Mouse (Mus musculus) testis, adult 2 months (tissue): ENCODE results near the gene Ncbp1. TPM values are rescaled to one million over a fixed set of nuclear protein-coding genes. Genes with fewer than 3 reads are reported as not detected.

Experiments used
- H3K27ac ChIP-seq: fragments of 200-500 bp; 2 replicates; pipeline ENCODE4 v1.5.1; 2012; ENCODE audit warnings: low read depth, low read length; ENCODE audit not compliant: control insufficient read depth, insufficient read depth
- H3K27me3 ChIP-seq: fragments of 200-500 bp; 2 replicates; pipeline ENCODE4 v1.6.1; 2012; ENCODE audit warnings: mild to moderate bottlenecking, low read length, moderate library complexity; ENCODE audit not compliant: control insufficient read depth, insufficient read depth
- H3K36me3 ChIP-seq: fragments of 200-500 bp; 2 replicates; pipeline ENCODE4 v1.6.1; 2012; ENCODE audit warnings: mild to moderate bottlenecking, low read length; ENCODE audit not compliant: control insufficient read depth, insufficient read depth
- H3K4me1 ChIP-seq: fragments of 200-500 bp; 2 replicates; pipeline ENCODE4 v1.6.1; 2012; ENCODE audit warnings: low read length; ENCODE audit not compliant: control insufficient read depth, insufficient read depth
- H3K4me3 ChIP-seq: fragments of 200-500 bp; 2 replicates; pipeline ENCODE4 v1.5.1; 2012; ENCODE audit warnings: low read depth, mild to moderate bottlenecking, low read length, moderate library complexity, mixed read lengths; ENCODE audit not compliant: control insufficient read depth
- CTCF ChIP-seq: fragments of 200-500 bp; IDR thresholded peaks from 2 replicates; pipeline ENCODE4 v1.5.1; 2012; ENCODE audit warnings: low read depth, mild to moderate bottlenecking, inconsistent platforms, low read length, moderate library complexity; ENCODE audit not compliant: control insufficient read depth, insufficient read depth, insufficient replicate concordance
- POLR2A ChIP-seq: fragments of 200-500 bp; IDR thresholded peaks from 2 replicates; pipeline ENCODE4 v1.6.1; 2012; ENCODE audit warnings: low read depth, mild to moderate bottlenecking, inconsistent platforms, low read length, moderate library complexity; ENCODE audit not compliant: control insufficient read depth
- polyA plus RNA-seq: library from polyadenylated mRNA; depleted of rRNA; stranded (reverse); fragments of >200 nt; gene quantifications from 2 replicates; pipeline ENCODE4 v1.2.3, GENCODE M21; 2012; rRNA removed

Ncbp1 gene
- polyA plus RNA-seq = 121 and 124 TPM in 2 replicates

DNA sequence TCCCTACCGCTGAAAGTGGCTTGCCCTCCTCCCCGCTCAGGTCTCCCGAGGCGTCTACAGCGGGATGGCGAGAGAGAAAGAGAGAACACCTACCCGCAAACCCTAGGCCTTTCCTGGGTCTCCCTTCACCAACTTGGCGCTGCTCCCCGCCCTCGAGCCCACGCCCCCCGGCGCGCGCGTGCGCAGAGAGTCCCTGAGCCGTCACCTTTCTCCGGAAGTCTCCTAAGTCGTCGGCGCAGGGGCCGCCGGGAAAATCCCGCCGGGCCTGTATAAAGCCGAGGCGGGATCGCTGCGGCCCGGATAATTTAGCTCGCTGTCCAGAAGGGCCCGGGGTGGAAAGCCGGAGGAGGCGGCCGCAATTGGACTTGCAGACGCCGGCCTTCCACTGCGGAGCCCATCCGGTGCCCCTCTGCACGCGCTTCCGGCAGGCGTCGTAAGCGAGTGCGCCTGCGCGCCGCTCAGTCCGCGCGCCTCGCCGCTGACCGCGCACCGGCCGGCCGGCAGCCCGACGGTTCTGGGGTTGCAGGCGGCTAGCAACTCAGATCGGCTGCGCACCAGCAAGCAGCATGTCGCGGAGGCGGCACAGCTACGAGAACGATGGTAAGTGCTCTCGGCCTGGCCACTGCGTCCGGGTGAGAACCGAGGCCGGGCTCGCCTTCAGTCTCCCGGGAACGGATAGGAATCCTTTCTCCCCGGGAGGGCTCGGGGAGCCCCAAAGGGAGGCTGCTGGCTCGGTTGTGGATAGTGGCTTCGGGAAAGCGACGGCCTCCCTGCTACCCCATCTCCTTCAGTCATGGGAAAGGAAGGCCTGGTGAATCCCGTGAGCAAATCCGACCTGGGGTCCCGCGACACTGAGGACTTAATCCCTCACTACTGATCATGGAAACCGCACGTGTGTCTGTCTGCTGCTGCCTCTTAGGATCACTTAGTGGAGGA is at the start of gene Ncbp1, which contains the start of gene Tstd2:
Ncbp1 (plus strand) TSS at position 327 of the 936 bp plus-strand sequence.
Tstd2 (minus strand) TSS at position 408 of the 936 bp plus-strand sequence.
- Histone ChIP-seq H3K27me3 (no peaks in the 10 kb centered on the region), H3K4me1 (peaks cover 6% of the 10 kb centered on the region), H3K27ac (peak within 1 kb of the TSS; percentile 59), H3K36me3 (no peaks in the 10 kb centered on the region; the same call in 1 of the 2 replicates), H3K4me3 (peak within 1 kb of the TSS; percentile 82)
- peak; percentile 89 for TF ChIP-seq POLR2A
- no peak for TF ChIP-seq CTCF

DNA sequence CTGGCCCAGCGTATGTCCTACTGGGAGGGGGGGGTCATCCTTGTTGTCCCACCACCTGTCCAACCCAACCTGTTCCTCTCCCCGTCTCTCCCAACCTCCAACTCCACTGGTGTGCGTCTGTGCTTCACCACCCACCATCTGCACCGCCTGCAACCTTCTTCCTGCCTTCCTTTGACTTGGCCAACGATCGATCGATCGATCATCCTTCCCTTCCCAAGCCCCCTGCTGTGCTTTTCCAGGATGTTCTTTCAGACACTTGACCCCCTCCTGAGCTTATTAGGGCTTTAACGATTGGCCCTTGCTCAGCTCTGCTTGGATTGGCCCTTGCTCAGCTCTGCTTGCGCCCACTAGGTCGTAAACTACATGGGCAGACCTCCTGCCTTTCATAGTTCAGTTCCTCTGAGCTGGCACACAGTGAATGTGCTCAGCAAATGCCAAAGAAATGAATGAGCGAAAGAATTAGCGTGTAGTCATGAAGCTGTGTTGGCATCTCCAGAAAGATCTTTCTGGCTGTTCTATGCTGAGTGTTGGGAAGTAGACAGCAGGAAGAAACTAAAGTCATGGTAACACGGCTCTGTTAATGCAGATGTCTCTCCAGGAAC is 48.8 kb upstream of the Ncbp1 start:
- no peaks in the 10 kb centered on the region for H3K27me3 ChIP-seq
- H3K4me1 ChIP-seq = no peaks in the 10 kb centered on the region; the same call in 1 of the 2 replicates
- TF ChIP-seq POLR2A = no peak
- TF ChIP-seq CTCF = no peak
- no peak overlapping the region for H3K27ac ChIP-seq
- no peak overlapping the region for H3K4me3 ChIP-seq
- H3K36me3 ChIP-seq = no peaks in the 10 kb centered on the region

DNA sequence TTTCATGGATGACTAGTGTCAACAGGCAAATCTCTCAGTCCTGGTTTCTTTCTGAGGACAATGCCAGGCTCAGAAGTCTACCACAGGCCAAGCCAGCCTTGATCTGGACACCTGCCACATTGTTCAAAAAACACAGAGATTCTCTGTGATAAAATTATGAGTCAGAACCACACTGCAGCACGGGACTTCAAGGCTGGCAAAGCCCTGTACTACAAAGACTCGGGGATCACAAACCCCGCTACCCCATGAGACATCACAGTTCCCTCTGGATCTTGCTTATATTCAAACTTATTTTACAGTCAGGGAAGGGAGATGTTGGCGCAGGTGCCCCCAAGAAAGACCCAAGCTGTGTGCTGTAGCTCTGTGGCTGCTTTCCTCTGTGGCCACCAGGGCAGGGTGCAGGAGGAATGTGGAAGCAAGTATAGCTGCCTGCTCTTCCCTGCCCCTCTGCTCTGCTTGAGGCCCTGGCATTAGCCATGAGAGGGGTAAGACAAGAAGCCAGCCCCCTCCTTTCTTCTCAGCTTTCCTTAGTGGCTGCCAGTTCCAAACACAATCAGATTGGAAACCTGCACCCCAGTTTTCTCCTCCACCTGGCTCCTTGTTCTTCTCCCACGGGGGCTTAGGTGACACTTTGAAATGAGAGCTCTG is 45.9 kb upstream of the Ncbp1 start:
- Histone ChIP-seq H3K36me3 (no peaks in the 10 kb centered on the region), H3K4me1 (no peaks in the 10 kb centered on the region), H3K4me3 (no peak overlapping the region), H3K27me3 (no peaks in the 10 kb centered on the region), H3K27ac (no peak overlapping the region)
- TF ChIP-seq CTCF (no peak), POLR2A (no peak)

DNA sequence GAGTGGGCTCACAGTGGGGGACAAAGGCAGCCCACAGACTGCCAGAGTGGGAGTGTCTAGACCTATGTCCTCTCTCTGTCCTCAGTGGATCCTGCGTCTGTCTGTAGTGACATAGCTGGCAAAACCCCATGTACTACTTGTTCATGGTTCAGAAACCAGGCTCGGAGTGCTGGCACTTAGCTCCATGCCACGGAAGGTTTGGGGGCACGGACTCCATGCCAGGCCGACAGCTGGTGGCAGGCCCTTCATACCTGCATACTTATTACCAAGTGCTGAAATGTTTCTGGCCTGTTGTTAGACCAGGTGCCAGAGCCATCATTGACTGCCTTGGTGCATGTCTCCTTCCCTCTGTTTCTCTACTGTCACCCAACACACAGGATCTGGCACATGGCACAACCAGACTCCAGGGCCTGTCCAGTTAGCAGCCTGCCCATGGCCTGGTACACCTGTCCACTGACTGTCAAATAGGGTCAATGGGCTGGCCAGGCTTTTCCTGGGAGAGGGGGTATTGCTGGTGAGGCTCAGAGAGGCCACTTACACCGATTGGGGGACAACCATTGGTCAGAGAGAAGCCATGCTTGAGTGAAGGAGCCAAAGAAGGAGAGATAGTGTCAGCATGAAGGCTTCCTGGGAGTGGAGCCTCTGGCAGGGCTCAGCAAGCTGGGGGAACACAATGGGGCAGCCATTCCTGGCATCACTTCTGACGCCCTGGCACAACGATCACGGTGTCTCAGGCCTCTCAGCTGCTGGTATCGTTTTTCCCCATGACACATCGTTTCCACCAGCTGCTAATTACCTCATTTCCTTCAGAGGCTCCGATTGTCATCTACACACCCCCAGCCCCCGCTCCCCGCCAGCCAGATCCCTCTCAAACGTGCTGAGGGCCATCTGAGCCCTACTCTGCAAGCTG is 43.2 kb upstream of the Ncbp1 start:
- TF ChIP-seq CTCF (no peak), POLR2A (no peak)
- H3K4me1 ChIP-seq = no peaks in the 10 kb centered on the region

DNA sequence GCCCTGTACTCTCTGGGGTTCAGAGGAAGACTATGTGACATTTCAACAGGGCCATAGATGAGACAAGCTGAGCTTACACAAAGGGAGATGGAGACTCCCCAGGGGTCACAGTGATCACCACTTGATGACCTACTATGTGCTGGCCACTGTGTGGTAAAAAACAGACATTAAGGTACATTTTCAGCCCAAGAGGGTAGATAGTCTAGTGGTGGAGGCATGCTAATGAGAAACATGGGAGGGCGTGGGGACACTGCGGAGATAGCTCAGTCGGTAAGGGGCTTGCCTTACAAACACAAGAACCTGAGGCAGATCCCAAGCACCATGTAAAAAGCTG is 42.6 kb upstream of the Ncbp1 start:
- Histone ChIP-seq H3K27ac (no peak overlapping the region), H3K27me3 (no peaks in the 10 kb centered on the region), H3K36me3 (no peaks in the 10 kb centered on the region), H3K4me1 (no peaks in the 10 kb centered on the region; the same call in 1 of the 2 replicates), H3K4me3 (no peak overlapping the region)
- TF ChIP-seq POLR2A (no peak), CTCF (no peak)

More for the DNA sequence above, 43.2 kb upstream of the Ncbp1 start:
- Histone ChIP-seq H3K36me3 (no peaks in the 10 kb centered on the region), H3K27ac (no peak overlapping the region), H3K27me3 (no peaks in the 10 kb centered on the region), H3K4me3 (no peak overlapping the region)

DNA sequence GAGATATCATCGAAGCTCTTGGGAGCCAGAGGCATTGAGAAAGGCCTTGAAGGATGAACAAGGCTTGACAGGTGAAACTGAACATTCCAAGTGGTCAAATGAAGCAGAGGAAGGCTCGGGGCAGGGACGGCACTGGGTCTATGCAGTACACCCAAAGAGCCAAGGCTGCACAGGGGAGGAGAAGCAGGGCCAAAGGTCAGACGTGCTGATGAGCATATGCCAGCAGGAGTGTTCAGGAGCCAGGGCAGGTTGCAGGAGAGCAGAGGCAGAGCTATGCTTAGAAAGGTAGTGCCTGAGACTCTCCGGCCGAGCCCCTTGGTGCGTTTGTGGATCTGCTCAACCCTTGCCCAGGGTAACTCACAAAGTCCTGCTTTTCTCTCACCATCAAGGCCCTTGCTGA is 41.9 kb upstream of the Ncbp1 start:
- H3K36me3 ChIP-seq = no peaks in the 10 kb centered on the region
- H3K27me3 ChIP-seq = no peaks in the 10 kb centered on the region

DNA sequence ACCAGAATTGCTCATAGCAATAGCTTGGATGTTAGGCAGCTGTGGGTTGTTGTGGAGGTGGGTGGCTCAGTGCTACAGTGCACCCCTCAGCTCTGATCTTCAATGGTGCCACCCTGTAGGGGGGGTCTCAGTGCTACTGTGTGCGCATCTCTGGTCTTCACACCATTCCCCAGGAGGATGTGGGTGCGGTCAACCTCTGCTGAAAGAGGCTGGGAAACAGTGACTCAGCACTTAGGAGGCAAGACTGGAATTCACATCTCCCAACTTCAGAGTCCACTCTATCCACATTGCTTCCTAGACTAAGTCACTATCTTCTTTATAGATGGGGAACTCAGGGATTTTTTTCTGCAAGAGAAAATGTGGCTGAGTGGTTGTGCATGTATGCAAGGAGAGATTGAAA is 40.8 kb upstream of the Ncbp1 start:
- no peaks in the 10 kb centered on the region for H3K27me3 ChIP-seq
- H3K4me3 ChIP-seq = no peak overlapping the region
- TF ChIP-seq POLR2A = no peak
- no peak for TF ChIP-seq CTCF
- H3K27ac ChIP-seq = no peak overlapping the region
- no peaks in the 10 kb centered on the region; the same call in 1 of the 2 replicates for H3K4me1 ChIP-seq
- no peaks in the 10 kb centered on the region for H3K36me3 ChIP-seq

More for the DNA sequence above, 41.9 kb upstream of the Ncbp1 start:
- Histone ChIP-seq H3K27ac (no peak overlapping the region), H3K4me1 (no peaks in the 10 kb centered on the region; the same call in 1 of the 2 replicates), H3K4me3 (no peak overlapping the region)
- no peak for TF ChIP-seq CTCF
- TF ChIP-seq POLR2A = no peak
